Mouse (Mus musculus): Measurements from ENCODE around the gene Tubgcp2. TPM values are rescaled to one million over a fixed set of nuclear protein-coding genes. Genes with fewer than 3 reads are reported as not detected.

Tubgcp2 gene
- total RNA-seq, 2 experiments from 2014 or later: 16.4 TPM

DNA sequence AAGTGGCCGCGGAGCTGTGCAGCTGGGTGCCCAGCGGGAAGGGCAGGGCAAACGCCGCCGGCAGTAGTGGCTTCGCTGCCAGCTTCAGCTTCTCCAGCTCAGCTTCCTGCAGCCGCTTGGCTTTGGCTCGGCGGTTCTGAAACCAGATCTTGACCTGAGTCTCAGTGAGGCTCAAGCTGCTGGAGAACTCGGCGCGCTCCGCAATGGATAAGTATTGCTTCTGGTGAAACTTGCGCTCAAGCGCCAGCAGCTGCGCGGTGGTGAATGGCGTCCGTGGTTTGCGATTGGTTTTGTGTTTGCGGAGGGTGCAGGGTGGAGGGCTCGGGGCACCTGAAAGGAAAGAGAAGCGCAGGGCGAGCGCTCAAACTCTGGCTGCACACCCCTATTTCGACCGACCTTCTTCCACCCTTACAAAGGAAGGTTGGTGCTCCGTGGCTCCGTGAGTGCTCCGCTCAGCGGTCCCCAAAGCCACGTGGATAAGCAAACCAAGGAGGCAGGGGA, 11.4 kb upstream of the Tubgcp2 start:
- DNase-seq: peak; percentile 20

DNA sequence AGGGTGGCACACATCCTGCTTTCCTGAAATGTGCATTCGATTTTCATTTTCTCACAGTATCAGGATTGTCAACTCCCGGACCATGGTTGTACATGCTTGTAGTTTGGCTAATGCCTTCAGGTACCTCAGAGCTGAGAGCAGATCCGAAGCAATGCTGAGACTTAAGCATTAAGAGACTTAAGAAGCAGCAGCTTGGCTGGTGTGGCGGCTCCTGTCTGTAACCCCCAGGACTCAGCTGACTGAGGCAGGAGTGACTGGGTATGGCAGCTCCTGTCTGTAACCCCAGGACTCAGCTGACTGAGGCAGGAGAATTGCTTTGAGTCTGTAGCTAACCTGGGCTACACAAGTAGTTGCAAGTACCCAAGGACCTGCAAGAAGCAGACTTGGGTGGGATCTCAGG, 9.1 kb upstream of the Tubgcp2 start:
- DNase-seq: no peak

DNA sequence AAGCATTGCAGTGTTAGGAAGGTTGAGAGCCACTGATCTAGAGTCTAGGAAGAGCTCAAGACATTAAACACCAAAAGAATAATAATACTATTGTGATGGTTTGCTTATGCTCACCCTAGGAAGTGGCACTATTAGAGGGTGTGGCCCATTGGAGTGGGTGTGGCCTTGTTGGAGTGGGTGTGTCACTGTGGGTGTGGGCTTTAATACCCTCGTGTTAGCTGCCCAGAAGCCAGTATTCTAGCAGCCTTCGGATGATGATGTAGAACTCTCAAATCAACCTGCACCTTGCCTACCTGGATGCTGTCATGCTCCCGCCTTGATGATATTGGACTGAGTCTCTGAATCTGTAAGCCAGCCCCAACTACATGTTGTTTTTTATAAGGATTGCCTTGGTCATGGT, 6.3 kb upstream of the Tubgcp2 start:
- DNase-seq: no peak

DNA sequence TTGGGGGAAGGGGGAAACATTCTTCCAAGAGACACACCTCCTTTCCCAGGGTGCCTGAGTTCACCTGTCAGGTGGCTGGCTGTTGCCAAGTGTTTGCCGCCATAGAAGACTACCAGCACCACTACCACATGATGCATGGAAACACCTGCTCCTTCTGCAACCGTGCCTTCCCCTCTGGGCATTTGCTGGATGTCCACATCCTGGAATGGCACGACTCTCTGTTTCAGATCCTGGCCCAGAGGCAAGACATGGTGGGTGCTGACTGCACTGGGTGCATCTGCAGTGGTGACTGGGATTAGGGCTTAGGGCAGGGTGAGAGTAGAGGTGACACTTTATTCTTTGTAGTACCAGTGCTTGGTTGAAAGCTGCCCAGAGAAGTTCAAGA, 694 bp upstream of the Tubgcp2 start:
- DNase-seq: no peak

DNA sequence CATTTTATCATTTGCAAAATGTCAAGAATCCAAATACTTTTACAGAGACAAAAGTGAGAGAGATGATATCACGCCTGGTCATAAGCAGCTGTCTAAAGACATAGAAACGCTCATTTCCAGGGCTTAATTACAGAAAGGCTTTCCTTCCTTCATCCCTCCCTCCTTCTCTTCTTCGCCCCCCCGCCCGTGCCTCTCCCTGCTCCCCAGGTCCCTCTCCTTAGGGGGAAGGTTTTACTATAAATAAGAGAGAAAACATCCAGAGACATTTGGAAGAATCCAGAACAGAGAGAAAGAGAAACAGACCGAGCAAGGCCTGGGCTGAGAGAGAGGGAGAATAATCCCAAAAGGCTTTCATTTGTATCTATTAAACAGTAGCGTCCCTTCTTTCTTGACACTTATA, 1.0 kb downstream of the Tubgcp2 start:
- no peak for DNase-seq

DNA sequence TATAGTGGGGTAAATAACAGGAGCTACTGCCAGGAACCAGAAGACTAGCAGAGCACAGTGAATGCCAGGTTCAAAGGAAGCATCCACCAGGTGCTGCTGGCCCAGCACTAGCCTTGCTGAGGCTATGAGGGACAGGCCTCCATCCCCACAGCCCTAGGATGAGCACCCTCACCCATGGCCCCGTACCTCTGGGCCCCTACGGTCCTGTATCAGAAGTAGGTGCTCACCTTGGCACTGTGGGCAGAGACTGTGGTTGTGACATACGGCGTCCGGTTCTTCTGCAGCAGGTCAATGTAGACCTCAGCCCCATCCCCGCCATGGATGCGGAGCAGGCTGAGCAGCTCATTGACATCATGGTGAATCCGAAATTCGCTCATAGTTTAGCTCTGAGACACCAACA, 3.1 kb downstream of the Tubgcp2 start:
- no peak for DNase-seq

DNA sequence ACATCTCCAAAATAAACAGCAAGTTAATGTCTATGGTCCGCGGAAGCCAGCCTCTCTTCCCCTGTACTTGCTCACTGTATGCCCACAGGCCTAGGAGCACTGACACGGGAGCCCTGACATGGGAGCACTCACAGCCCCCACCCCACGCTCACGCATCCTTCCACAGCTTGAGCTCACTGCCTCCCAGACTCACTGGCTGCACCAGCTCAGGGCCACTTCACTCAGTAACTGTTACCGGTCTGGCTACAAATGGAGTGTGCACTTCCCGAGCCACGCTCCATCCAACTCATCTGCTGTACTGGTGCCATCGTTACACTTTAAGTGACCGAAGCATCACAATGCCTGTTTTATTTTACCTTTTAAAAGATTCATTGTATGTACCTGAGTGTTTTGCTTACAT, 4.1 kb downstream of the Tubgcp2 start:
- no peak for DNase-seq

DNA sequence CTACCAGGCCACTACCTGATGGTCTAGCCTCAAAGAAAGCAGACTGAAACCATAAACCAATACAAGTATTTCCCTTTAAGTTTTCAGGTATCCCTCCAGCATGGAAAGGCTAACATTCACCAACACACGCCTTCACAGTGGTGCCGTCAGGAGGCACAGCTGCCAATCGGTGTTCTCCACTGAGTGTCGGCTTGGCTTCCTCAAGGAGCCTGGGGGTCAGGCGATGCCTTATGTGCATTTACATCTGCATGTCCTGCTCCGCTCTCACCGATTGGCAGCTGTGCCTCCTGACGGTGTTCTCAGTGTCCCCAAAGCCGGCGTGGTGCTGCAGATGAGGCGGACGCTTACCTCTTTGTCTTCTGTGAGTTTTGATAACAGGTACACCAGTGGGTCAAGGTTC, 4.7 kb downstream of the Tubgcp2 start:
- DNase-seq: no peak

DNA sequence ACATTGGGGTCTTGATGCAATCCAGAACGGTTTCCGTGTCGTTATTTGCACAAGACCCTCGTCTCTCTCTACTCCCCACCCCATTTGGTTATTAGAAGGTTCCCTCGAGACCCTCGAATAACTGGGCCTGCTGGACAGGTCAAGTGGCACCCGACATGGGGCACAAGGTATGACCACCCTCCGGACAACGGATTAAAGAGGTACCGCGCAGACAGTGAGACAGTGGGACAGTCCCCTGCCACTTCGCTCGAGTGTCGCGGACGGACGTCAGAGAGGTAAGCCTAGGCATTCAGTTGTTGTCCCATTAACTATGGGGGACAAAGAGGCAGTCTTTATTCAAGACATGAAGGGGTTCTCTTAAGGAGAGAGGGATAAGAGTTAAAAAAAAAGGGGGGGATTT, 25.1 kb downstream of the Tubgcp2 start:
- no peak for DNase-seq

DNA sequence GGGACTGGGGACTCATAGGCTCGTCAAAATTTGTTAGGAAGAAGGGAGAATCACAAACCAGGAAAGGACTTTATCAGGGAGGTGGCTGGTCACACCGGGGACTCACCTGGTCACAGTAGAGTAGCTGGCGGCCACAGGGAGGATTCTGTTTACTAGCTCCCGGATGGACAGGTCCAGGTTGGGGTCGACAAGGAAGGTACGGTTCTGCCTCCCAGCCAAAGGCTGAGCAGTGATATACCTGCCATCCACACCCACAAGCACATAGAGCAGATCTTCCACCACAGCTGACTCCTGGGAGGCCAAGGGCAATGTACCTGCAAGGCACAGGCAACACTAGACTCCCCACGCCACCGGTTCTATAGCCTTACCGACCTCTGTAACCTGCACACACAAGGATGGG, 28.7 kb downstream of the Tubgcp2 start:
- no peak for DNase-seq

DNA sequence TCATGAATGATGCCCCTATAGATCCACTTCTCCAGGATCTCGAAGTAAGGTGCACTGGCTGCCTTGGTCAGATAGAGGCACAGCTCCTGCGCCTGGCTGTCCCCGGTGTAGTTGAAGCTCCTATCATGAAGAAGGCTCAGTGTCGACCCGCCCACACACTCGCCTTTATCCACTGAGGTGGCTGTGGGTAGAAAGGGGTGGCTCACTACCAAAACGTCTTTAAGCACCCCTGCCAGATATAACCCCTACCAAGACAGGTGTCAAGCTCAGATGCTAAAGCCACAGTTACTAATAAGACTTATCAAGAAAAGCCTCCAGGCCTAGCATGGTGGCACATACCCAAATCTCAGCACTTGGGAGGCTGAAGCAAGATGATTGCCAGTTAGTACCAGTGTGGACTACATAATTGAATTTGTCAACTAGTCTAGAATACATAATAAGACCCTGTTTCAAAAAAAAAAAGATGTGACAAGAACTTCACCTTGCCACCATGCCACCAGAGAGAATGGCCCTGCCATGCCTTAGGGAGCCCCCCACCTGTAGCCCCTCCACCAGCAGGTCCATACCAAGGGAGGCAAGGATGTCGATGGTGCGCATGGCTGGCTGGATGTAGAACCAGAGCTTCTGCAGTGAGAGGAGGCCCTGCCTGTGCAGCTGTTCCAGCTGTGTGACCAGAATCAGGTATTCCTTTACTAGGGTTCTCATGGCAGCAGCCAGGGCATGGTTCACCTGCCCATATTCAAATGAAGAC, 29.4 kb downstream of the Tubgcp2 start:
- no peak for DNase-seq

DNA sequence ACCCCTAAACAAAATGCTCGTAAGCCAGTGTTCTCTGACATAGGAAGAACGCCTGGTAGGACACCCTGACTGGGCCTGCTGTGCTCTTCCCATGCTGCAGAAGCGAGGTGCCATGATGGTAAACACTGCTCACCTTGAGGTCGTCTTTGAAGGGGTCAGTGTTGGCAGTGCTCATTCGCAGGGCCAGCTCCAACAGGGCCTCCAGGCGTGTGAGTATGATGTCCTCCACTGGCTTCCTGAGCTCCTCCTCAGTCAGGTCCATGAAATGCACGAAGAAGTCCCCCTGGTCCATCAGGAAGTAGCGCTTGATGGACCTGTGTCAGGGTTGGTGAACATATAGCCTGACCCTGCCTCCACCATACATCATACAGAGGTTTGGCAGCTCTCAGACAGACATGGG, 31.8 kb downstream of the Tubgcp2 start:
- DNase-seq: no peak

DNA sequence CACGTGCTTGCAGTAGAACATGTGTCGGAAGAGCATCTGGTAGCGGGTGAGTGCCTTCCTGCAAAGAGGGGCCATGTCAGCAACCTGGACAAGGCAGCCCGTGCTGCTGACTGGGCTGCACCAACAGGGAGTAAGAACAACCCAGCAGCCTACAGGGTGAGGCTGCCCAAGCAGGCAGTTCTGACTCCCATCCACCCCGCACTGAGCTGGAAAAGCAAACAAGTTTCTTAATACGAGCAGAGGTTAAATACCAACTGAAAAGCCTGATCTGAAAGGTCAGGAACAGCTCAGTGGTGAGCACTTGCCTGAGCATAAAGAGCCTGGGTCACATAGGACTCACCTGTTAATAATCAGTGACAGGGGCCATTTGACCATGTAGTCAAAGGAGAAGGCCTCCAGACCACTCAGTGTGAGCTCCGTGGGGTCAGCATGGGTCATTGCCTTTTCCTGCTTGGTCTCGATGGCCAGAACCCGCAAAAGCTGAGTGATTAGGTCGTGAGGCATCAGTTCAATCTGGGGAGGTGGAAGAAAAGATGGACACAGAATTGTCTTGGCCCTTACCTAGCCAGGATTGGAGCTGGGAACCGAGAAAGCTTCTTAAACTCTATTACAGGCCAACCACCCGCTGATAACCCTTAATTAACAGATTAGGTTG, 35.3 kb downstream of the Tubgcp2 start:
- no peak for DNase-seq

DNA sequence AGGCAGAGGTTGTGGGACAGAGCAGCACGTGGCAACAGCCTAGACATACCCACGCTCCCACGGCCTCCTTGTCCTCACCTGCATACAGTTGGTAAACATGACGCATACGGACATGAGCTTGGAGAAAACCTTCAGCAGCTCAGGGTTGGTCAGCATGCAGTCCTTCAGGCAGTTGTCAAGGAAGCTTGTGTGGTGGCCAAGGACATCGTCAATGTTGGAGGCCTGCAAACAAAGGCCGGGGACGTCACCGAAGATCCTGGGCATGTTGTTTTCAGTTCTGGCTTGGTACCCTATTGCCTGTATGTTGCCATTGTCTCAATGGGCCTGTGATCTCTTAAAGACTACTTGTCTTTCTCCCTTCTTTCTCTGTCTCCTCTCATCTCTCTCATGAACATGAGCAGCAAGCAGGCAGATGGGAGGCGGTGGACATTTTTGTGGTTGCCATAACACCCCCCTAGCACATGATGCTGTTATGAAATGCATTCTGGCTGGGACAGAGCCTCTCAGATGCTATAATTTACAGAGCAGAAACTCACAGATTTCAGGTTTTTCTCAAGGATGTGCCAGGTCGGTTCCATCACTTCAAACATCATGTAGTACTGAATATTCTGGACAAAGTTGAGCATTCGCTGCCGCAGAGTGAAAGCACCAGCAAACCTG, 37.6 kb downstream of the Tubgcp2 start:
- DNase-seq: no peak

DNA sequence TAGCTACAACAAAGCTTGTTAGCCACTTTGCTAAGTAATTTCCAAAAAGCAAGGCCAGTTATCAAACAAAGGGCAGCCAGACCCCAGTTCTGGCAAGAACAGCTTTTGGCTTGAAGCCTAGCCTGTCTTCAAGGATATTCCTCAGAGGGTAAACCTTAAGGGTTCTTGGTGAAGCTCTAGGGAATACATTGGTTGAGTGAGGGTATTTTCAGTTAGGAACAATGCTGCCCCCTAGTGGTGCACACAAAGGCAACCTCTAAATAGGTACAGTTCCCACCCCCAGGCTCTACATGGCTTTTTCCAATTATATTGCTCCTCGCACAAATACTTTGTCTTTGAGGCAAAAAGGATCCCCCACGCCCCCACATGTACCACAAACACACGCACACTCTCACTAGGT, 41.8 kb downstream of the Tubgcp2 start:
- DNase-seq: no peak

DNA sequence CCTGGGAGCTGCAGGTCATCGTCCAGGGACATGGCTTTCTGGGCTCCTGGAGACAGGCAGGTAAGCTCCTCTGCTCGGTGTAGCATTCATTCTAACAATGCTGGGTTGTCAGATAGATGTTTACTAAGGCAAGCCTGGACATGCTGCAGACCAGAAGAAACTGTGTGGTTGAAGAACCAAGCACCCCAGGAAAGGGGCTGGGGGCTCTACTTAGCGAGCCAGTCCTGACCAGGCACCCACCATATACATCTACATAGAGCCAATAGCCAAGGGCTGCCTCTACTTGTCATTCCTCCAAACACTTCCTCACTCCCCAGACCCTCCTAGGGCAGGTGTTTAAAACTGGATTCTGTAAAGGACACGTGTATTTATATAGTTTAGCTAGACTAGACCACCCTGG, 42.3 kb downstream of the Tubgcp2 start:
- no peak for DNase-seq

DNA sequence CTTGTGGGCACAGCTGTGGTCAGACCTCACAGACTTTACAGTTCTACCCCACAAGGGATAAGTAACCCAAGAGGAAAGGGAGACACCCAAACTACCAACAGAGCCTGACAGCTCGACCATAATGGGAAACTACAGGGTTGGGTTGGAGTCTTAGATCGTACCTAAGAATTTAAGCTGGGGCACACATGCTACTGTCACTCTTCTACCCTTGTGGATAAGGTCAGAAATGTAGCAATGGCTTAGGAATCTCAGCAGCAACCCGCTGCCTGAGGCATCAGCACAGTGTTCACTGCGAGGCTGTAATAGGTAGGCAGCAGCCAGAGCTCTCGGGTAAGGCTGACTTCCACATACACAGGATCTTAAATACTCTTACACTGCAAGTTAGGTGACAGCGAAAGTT, 42.9 kb downstream of the Tubgcp2 start:
- DNase-seq: no peak

DNA sequence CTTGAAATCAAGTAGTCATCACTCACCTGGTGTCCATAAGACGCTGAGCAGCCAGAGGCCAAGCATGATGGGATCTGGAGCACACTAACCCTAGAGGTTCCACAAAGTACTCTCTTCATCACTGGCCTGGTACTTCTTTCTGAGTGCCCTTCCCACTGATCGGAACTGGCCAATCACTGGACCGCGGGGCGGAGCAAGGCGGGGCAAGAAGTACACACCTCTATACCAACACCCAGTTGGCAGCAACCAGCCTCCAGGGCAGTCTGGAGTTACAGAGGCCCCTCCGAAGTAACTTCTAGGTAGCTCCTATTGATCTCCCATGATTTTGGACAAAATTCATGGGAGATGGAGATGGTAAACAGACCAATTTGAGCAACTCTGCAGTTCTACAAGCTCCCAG, 44.1 kb downstream of the Tubgcp2 start, which contains the start of gene Adam8:
Adam8 (minus strand) TSS at position 157 of the 400 bp plus-strand sequence.
- DNase-seq: peak; percentile 32

DNA sequence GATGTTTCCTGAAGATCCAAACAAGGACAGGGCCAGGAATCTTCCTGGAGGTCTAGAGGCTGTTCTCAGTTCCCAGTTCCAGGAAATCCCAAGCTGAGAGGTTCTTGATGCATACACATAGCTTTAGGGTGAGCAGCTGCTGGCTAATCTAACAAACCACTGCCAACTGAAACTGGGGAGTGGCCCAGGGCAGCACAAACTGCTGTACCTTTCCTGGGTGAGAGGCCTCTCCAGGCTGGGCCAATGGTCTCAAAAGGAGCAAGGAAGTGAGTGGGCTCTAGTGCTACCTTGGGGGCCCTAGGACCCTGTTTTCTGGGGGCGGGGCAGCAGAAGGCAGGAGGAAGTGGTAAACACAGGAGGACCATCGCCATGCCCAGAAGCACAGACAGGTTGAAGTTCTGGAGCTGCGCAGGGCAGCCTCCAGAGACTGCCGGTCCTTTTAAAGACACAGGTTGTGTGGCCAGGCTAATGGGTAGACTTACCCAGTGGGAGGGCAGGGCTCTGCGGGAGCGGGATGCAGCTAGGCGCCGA, 45.5 kb downstream of the Tubgcp2 start:
- no peak for DNase-seq

DNA sequence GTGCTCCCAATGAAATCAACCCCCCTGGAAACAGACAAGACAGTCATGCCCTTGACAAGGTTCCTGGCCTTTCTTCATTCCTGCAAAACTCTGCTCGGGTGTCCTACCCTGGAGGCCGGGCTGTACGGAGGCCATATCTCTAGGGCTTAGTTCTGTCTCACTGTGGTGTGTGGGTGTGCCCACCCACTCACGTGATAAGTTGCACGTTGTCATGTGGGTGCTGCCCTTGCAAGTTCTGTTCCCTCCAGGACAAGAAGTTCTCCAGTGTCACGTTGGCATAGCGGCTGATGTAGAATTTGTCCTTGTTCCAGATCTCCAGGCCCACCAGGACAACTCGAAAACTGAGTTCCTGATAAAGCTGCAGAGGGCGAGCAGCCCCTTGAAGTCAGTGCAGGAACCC, 48.2 kb downstream of the Tubgcp2 start:
- no peak for DNase-seq

DNA sequence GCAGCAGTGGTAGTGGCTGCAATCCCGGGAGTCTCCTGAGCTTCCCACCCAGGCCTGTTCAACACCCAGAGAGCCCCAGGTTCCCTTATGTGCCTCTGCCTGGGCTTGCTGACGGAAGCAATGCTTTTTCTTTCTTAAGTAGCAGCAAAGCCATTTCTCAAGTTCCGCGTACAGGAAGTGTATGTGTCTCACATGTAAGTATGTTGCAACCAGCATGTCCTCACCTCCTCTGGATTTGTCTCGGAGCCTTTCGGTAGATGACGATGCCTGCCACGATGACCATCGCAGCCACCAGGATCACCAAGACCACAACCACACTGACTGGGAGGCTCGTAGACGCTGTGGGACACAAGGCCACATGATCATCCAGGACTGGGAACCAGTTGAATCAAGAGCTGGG, 52.0 kb downstream of the Tubgcp2 start:
- DNase-seq: no peak

DNA sequence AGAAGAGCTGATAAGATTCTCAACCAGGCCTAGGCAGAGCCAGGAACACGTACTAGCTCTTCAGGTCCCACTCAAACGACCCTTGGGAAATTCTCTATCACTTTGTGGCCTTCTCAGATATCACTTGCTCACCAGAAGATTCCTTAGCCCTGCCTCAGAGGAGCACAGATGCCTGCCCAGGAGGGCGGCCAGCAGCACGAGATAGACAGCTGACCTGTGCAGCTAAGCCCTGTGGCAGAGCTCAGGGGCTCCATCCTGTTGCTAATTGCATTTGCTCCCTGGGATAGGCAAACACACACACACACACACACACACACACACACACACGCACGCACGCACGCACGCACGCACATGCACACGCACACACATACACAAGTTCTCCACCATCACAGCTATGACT, 54.4 kb downstream of the Tubgcp2 start:
- no peak for DNase-seq

DNA sequence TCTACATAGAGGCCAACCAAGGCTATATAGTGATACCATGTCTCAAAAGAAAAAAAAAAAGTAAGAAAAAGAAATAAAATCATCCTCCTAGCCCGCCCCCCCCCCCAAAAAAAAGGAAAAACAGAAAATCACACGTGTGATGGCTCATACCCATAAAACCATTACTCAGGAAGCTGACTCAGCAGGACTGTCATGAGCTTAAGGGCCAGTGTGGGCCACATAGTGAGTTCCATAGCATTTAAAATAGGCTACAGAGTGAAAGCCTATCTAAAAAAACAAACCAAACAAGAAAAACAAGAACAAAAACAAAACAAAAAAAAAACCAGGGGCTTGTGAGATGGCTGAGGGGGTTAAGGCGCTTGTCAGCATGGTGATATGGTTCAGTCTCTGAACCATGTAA, 55.7 kb downstream of the Tubgcp2 start:
- DNase-seq: no peak
